Mouse (Mus musculus) midbrain, embryonic 10.5 days (tissue): ENCODE measurements at regions not wholly inside any gene's neighbourhood (a gene's known extent, or its start where the extent isn't known, plus 50 kb on each side); places are given as distances from the start of the nearest gene placed in this dataset.

Source experiments
- DNase-seq: peaks from one replicate; pipeline ENCODE4 v3.0.0-alpha.2; 2017; ENCODE audit warnings: low spot score
- H3K27ac ChIP-seq: fragments of 300-500 bp; sonication (generic); replicated peaks from 2 replicates; pipeline ENCODE4 v1.5.1; 2016; ENCODE audit warnings: mild to moderate bottlenecking
- H3K27me3 ChIP-seq: fragments of 300-500 bp; sonication (generic); 2 replicates; pipeline ENCODE4 v1.6.1; 2016; ENCODE audit warnings: low read depth, mild to moderate bottlenecking; ENCODE audit not compliant: poor library complexity, severe bottlenecking
- H3K36me3 ChIP-seq: fragments of 300-500 bp; sonication (generic); 2 replicates; pipeline ENCODE4 v1.6.1; 2016; ENCODE audit warnings: mild to moderate bottlenecking, moderate library complexity
- H3K4me1 ChIP-seq: fragments of 300-500 bp; sonication (generic); 2 replicates; pipeline ENCODE4 v1.6.1; 2016
- H3K4me3 ChIP-seq: fragments of 300-500 bp; sonication (generic); 2 replicates; pipeline ENCODE4 v1.5.1; 2016; ENCODE audit warnings: mild to moderate bottlenecking, moderate library complexity
- H3K9me3 ChIP-seq: fragments of 300-500 bp; sonication (generic); replicated peaks from 2 replicates; pipeline ENCODE4 v1.6.1; 2016; ENCODE audit warnings: mild to moderate bottlenecking
- WGBS: fragments of 180-500 bp; shearing (Covaris S2); methylation state at CpG from one replicate; pipeline ENCODE4 v1.1.7; 2016; 5-methylcytosine and 5-hydroxymethylcytosine counted together

- no peaks in the 10 kb centered on the region for H3K36me3 ChIP-seq
- no peak overlapping the region for H3K4me3 ChIP-seq
- 0 out of 2 replicates have a peak, but pooled peaks cover 7% of the 10 kb centered on the region for H3K27me3 ChIP-seq
- no peak overlapping the region for H3K27ac ChIP-seq
- H3K4me1 ChIP-seq: peaks cover 28% of the 10 kb centered on the region
- 69% methylated on average over 5 of the region's 5 CpGs for WGBS
- H3K9me3 ChIP-seq: no peaks in the 10 kb centered on the region
- no peak for DNase-seq
Measured at GRCm38 (mm10) chr11:90117664-90118295, 69.7 kb upstream of the Gm45716 start.

DNA sequence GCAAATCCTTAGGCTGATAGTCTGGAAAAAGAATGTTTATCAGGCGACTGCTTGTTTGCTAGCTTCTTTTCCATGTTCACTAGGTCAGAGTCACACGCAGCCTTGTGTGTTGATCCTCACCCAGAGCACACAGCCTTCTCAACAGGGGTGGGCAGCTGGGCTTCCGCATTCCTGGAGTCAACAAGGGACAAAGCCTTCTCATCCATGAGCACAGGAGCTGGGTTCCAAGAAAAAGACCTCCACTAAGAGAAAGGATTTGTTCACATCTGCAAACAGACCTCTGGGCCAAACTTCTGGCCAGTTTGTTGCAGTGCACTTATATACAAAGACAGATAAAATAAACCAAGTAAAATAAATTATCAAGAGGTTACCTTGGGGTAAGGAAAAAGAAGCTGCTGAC lies 65.6 kb upstream of the Gm45716 start:
- Histone ChIP-seq H3K27ac (no peak overlapping the region; the same call in 1 of the 2 replicates), H3K27me3 (0 out of 2 replicates have a peak, but pooled peaks cover 7% of the 10 kb centered on the region), H3K4me3 (no peak overlapping the region), H3K9me3 (no peaks in the 10 kb centered on the region), H3K36me3 (no peaks in the 10 kb centered on the region), H3K4me1 (peaks cover 25% of the 10 kb centered on the region)
- WGBS: 23% methylated on average over 3 of the region's 3 CpGs
- no peak for DNase-seq

GRCm38 (mm10) chr11:90122709-90123108 lies 64.8 kb upstream of the Gm45716 start:
- H3K27ac ChIP-seq: no peak overlapping the region
- H3K36me3 ChIP-seq: no peaks in the 10 kb centered on the region
- no peak for DNase-seq
- no peaks in the 10 kb centered on the region for H3K9me3 ChIP-seq
- WGBS: 69% methylated on average over 3 of the region's 3 CpGs
- peaks cover 17% of the 10 kb centered on the region for H3K4me1 ChIP-seq
- 0 out of 2 replicates have a peak, but pooled peaks cover 7% of the 10 kb centered on the region for H3K27me3 ChIP-seq
- no peak overlapping the region for H3K4me3 ChIP-seq

DNA sequence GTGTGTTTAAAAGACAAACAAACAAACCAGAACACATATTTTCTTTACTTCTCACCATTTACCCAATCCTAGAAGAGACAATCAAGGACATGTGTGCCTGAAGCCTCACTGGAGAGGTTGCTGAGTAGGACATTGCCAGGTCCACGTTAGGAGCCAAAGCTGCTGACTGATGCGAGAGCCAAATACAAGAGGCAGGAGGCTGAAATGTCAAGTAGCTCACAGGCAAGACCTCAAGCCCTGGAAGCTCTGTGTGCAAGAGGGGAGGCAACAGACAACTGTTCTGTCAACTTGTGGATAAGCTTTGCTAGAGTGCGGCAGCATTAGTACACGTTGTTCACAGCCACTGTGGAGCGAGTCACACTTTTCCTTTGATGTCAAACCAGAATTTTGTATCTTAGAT lies 63.6 kb upstream of the Gm45716 start:
- H3K36me3 ChIP-seq: no peaks in the 10 kb centered on the region
- no peaks in the 10 kb centered on the region for H3K9me3 ChIP-seq
- no peaks in the 10 kb centered on the region for H3K27me3 ChIP-seq
- WGBS: 87% methylated on average over 5 of the region's 5 CpGs
- H3K4me1 ChIP-seq: peaks cover 13% of the 10 kb centered on the region
- no peak overlapping the region for H3K4me3 ChIP-seq
- no peak for DNase-seq
- no peak overlapping the region for H3K27ac ChIP-seq

DNA sequence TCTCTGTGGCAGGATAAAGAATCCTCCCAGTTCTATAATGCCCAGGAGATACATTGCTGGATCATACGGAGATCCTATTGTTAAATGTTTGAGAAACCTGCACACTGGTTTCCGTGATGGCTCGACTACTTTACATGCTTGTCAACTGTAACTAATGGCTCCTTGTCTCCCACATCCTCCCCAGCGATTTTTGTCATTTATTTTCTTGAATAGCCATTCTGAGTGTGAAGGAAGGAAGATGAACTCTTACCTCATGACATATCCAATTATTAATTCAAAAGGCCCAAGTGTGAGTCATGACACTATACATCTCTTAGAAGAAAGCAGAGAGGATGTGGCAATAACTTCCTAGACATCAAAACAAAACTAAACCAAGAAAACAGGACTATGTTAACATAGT lies 61.2 kb upstream of the Gm45716 start:
- Histone ChIP-seq H3K4me1 (peaks cover 30% of the 10 kb centered on the region), H3K27ac (no peak overlapping the region), H3K4me3 (no peak overlapping the region), H3K36me3 (no peaks in the 10 kb centered on the region), H3K27me3 (no peaks in the 10 kb centered on the region), H3K9me3 (no peaks in the 10 kb centered on the region)
- WGBS: 89% methylated on average over 4 of the region's 4 CpGs
- DNase-seq: no peak

- Histone ChIP-seq H3K4me3 (no peak overlapping the region), H3K27me3 (no peaks in the 10 kb centered on the region), H3K36me3 (no peaks in the 10 kb centered on the region), H3K9me3 (no peaks in the 10 kb centered on the region), H3K4me1 (peaks cover 18% of the 10 kb centered on the region), H3K27ac (0 out of 2 replicates have a peak overlapping the region, but pooled peaks have one; percentile 15)
- DNase-seq: no peak
- 73% methylated on average over 7 of the region's 7 CpGs for WGBS
Measured at GRCm38 (mm10) chr11:90128865-90129415, 58.5 kb upstream of the Gm45716 start.

DNA sequence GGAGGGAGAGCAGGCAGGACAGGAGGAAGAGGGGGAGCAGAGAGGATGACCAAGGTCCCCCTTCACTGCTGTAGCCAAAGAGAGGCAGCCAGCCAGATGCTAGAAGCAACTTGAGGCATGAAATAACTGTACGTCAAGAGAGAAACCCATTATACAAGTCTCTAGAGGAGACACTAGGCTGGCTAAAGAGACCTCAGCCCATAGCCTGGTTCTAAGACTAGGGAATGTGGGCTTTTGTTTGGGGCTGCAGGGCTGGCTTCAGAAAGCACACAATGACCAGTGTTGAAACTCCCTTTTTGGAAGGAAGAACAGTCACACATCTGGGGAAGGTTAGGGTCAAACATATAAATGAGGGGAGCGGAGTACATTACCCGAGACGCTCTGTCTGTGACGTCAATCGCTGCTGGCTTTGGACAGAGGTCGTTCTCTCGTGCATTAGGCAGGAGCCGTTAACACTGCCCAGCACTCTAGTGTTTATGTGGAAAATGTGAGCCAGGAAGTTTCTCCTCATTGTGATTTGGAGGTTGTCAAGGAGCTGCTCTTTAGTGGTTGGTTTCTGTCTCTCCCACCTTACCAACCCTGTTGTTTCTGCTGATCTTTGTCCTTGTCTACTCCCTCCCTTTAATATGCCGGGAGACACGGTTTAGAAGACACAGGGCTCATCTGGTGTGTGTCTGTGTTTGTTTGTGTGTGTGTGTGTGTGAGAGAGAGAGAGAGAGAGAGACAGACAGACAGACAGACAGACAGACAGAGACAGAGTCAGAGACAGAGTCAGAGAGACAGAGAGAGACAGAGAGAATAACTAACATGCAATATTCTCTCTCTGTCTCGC lies 57.5 kb upstream of the Gm45716 start:
- WGBS: 54% methylated on average over 12 of the region's 12 CpGs
- Histone ChIP-seq H3K4me1 (peaks cover 18% of the 10 kb centered on the region), H3K27ac (peak overlapping the region; percentile 63; the same call in 1 of the 2 replicates)

DNA sequence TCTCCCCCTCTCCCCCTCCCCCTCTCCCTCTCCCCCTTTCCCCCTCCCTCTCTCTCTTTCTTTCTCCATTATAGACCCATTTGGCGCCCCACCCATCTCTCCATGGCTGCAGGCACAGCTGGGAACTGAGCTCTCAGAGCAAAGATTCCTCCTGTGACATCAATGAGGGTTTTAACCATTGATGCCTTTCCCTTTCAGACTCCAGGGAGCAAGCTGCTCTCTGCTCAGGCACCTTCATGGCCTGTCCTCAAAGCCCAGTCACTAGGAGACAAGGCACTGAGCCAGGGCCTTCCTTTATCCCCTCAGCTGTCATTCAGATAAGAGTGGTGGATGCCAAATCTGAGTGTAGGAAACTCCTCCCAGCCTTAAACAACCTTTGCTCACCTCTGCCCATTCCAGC lies 56.8 kb upstream of the Gm45716 start:
- Histone ChIP-seq H3K4me3 (no peak overlapping the region), H3K9me3 (peaks cover 3% of the 10 kb centered on the region; the same call in 1 of the 2 replicates), H3K27ac (0 out of 2 replicates have a peak overlapping the region, but pooled peaks have one; percentile 63), H3K4me1 (peaks cover 18% of the 10 kb centered on the region), H3K36me3 (no peaks in the 10 kb centered on the region), H3K27me3 (no peaks in the 10 kb centered on the region)
- DNase-seq: no peak
- no CpG with 5 or more reads among the region's 1 CpGs for WGBS

More for the DNA sequence above, 57.5 kb upstream of the Gm45716 start:
- Histone ChIP-seq H3K4me3 (no peak overlapping the region), H3K9me3 (no peaks in the 10 kb centered on the region), H3K27me3 (no peaks in the 10 kb centered on the region), H3K36me3 (no peaks in the 10 kb centered on the region)
- no peak for DNase-seq

GRCm38 (mm10) chr11:90132579-90132978 lies 54.9 kb upstream of the Gm45716 start:
- Histone ChIP-seq H3K27ac (no peak overlapping the region), H3K9me3 (peaks cover 4% of the 10 kb centered on the region; the same call in 1 of the 2 replicates), H3K27me3 (no peaks in the 10 kb centered on the region), H3K4me1 (peaks cover 22% of the 10 kb centered on the region), H3K36me3 (no peaks in the 10 kb centered on the region), H3K4me3 (no peak overlapping the region)
- 86% methylated on average over 5 of the region's 5 CpGs for WGBS
- DNase-seq: no peak

DNA sequence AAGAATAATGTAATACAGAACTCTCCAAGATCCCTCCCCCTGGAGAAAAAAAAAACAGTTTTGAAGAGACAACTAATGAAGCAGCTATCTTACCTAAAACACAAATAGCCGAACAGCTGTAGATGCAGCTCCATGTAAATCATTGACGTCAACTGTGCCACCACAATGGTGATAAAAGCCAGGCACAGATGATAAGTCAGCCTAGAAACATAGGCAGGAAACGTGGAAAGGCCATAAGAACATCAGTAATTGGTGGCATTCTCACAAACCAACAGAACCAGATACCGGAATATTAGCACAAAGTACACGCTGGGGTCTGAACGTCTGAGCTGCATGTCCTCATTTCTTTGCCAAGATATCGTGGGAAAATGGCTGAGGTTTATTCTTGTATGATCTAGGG lies 51.2 kb upstream of the Gm45716 start:
- H3K9me3 ChIP-seq: peaks cover 4% of the 10 kb centered on the region; the same call in 1 of the 2 replicates
- 91% methylated on average over 7 of the region's 7 CpGs for WGBS

More for the DNA sequence above, 51.2 kb upstream of the Gm45716 start:
- H3K27ac ChIP-seq: no peak overlapping the region
- no peaks in the 10 kb centered on the region for H3K36me3 ChIP-seq
- H3K27me3 ChIP-seq: no peaks in the 10 kb centered on the region
- H3K4me3 ChIP-seq: no peak overlapping the region
- H3K4me1 ChIP-seq: 0 out of 2 replicates have a peak, but pooled peaks cover 4% of the 10 kb centered on the region
- DNase-seq: no peak
